Mouse (Mus musculus) forebrain, embryonic 12.5 days (tissue): ENCODE measurements at regions not wholly inside any gene's neighbourhood (a gene's known extent, or its start where the extent isn't known, plus 50 kb on each side); places are given as distances from the start of the nearest gene placed in this dataset.

ENCODE experiments used
- ATAC-seq: fragments of 200-750 bp; cut with Nextera tagmentation; 2 replicates; pipeline ENCODE4 v1.8.0; 2017; ENCODE audit warnings: moderate TSS enrichment; ENCODE audit not compliant: low FRiP score
- H3K27ac ChIP-seq: fragments of 300-500 bp; sonication (generic); 2 replicates; pipeline ENCODE4 v1.5.1; 2016; ENCODE audit warnings: mild to moderate bottlenecking
- H3K27me3 ChIP-seq: fragments of 300-500 bp; sonication (generic); 2 replicates; pipeline ENCODE4 v1.6.1; 2016; ENCODE audit warnings: mild to moderate bottlenecking
- H3K36me3 ChIP-seq: fragments of 300-500 bp; sonication (generic); replicated peaks from 2 replicates; pipeline ENCODE4 v1.6.1; 2016; ENCODE audit warnings: mild to moderate bottlenecking
- H3K4me1 ChIP-seq: fragments of 300-500 bp; sonication (generic); 2 replicates; pipeline ENCODE4 v1.6.1; 2016
- H3K4me2 ChIP-seq: fragments of 300-500 bp; sonication (generic); 2 replicates; pipeline ENCODE4 v1.6.1; 2016; ENCODE audit warnings: mild to moderate bottlenecking, moderate library complexity
- H3K4me3 ChIP-seq: fragments of 300-500 bp; sonication (generic); replicated peaks from 2 replicates; pipeline ENCODE4 v1.5.1; 2016; ENCODE audit warnings: mild to moderate bottlenecking
- H3K9ac ChIP-seq: fragments of 300-500 bp; sonication (generic); 2 replicates; pipeline ENCODE4 v1.6.1; 2016; ENCODE audit warnings: mild to moderate bottlenecking
- H3K9me3 ChIP-seq: fragments of 300-500 bp; sonication (generic); 2 replicates; pipeline ENCODE4 v1.6.1; 2016
- WGBS: fragments of 180-500 bp; shearing (Covaris S2); methylation state at CpG from one replicate; pipeline ENCODE4 v1.1.7; 2016; 5-methylcytosine and 5-hydroxymethylcytosine counted together

GRCm38 (mm10) chr11:92743191-92743590, 354.6 kb upstream of the Car10 start:
- Histone ChIP-seq H3K4me2 (no peak overlapping the region), H3K36me3 (no peaks in the 10 kb centered on the region), H3K9ac (no peak overlapping the region), H3K27ac (no peak overlapping the region), H3K27me3 (no peaks in the 10 kb centered on the region), H3K4me1 (0 out of 2 replicates have a peak, but pooled peaks cover 3% of the 10 kb centered on the region), H3K9me3 (no peaks in the 10 kb centered on the region), H3K4me3 (no peak overlapping the region)
- ATAC-seq: no peak
- WGBS: 47% methylated on average over 2 of the region's 2 CpGs

DNA sequence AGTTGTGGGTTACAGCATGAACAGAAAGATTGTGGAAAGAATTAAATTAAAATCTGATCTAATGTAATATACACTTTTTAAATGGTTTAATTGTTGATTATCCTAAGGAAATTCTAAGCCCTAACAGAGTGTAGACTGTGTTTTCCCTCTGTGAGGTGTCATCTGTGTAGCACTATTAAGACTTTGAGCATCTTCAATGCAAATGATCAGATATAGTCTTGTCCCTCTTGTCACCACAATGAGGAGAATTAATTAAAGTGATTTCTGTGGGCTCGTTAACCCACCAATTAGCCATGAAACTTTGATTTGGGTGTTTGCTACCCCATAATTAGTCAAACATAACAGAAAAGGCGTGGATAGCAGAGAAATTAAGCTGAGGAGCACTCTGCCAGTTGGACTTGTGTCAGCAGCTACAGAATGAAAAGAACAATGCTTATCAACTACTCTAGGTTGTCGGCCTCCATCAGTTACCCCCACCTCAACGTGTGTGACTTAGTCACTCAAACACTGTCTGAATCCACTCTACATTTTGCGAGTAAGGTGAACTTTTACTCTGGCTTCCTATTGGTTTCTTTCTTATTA, 339.4 kb upstream of the Car10 start:
- WGBS: 49% methylated on average over 5 of the region's 5 CpGs
- Histone ChIP-seq H3K9ac (no peak overlapping the region), H3K4me3 (no peak overlapping the region), H3K27ac (no peak overlapping the region), H3K4me2 (no peak overlapping the region), H3K4me1 (no peaks in the 10 kb centered on the region), H3K9me3 (no peaks in the 10 kb centered on the region), H3K36me3 (no peaks in the 10 kb centered on the region), H3K27me3 (no peaks in the 10 kb centered on the region)
- ATAC-seq: peak; percentile 68; the same call in 1 of the 2 replicates

DNA sequence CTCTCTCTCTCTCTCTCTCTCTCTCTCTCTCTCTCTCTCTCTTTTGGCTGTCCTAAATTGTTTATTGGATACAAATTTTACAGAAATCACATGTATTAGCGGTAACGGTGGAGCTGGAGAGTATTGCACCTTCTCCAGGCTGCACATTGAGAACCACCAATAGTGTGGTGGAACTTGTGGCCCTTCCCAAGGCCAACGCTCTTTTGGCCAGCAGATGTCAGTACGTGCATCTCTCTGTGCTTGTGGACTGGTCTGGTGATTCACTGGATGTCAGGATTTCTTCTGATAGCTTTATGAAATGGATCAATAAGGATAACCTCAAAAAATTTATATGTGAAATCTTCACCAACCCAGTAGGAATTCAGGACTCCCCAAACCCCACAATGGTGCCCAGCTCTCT, 327.9 kb upstream of the Car10 start:
- H3K4me2 ChIP-seq: no peak overlapping the region
- H3K27me3 ChIP-seq: no peaks in the 10 kb centered on the region
- WGBS: 90% methylated on average over 4 of the region's 4 CpGs
- H3K9ac ChIP-seq: no peak overlapping the region
- H3K9me3 ChIP-seq: no peaks in the 10 kb centered on the region
- ATAC-seq: no peak
- H3K4me1 ChIP-seq: no peaks in the 10 kb centered on the region; the same call in 1 of the 2 replicates
- H3K4me3 ChIP-seq: no peak overlapping the region
- H3K36me3 ChIP-seq: no peaks in the 10 kb centered on the region
- H3K27ac ChIP-seq: no peak overlapping the region

- ATAC-seq: no peak
- Histone ChIP-seq H3K27ac (no peak overlapping the region), H3K27me3 (no peaks in the 10 kb centered on the region), H3K4me1 (no peaks in the 10 kb centered on the region; the same call in 1 of the 2 replicates), H3K9me3 (no peaks in the 10 kb centered on the region), H3K36me3 (no peaks in the 10 kb centered on the region), H3K9ac (no peak overlapping the region), H3K4me3 (no peak overlapping the region), H3K4me2 (no peak overlapping the region)
- WGBS: 71% methylated on average over 9 of the region's 9 CpGs
These were observed 324.8 kb upstream of the Car10 start for GRCm38 (mm10) chr11:92772916-92773569.

GRCm38 (mm10) chr11:92773570-92773929, 324.3 kb upstream of the Car10 start:
- no peak for ATAC-seq
- Histone ChIP-seq H3K27me3 (no peaks in the 10 kb centered on the region), H3K27ac (no peak overlapping the region), H3K4me2 (no peak overlapping the region), H3K4me1 (no peaks in the 10 kb centered on the region; the same call in 1 of the 2 replicates), H3K36me3 (no peaks in the 10 kb centered on the region), H3K4me3 (no peak overlapping the region), H3K9me3 (no peaks in the 10 kb centered on the region), H3K9ac (no peak overlapping the region)
- 81% methylated on average over 4 of the region's 4 CpGs for WGBS

GRCm38 (mm10) chr11:92774780-92775179, 323.0 kb upstream of the Car10 start:
- Histone ChIP-seq H3K9ac (no peak overlapping the region), H3K36me3 (no peaks in the 10 kb centered on the region), H3K4me1 (no peaks in the 10 kb centered on the region; the same call in 1 of the 2 replicates), H3K4me2 (no peak overlapping the region), H3K27ac (no peak overlapping the region), H3K4me3 (no peak overlapping the region), H3K9me3 (no peaks in the 10 kb centered on the region), H3K27me3 (no peaks in the 10 kb centered on the region)
- 15% methylated on average over 3 of the region's 3 CpGs for WGBS
- ATAC-seq: no peak

DNA sequence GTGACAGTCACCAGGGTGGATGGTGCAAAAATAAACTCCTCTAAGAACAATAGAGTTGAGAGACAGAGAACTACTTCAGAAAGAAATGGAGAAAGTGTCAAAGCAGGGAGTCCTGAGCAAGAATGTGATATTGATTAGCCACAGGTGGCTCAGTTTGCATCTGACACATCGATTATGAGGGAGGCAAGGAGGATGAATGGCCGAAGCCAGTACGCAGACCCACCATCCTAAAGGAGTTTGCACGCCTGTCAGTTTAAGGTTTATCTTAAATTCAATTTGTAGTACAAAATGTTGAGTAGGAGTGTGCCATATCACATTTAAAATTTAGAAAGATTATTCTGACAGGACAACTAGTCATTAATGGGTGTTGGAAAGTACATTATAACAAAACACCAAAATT, 298.6 kb upstream of the Car10 start:
- Histone ChIP-seq H3K27ac (no peak overlapping the region), H3K9ac (no peak overlapping the region), H3K27me3 (no peaks in the 10 kb centered on the region), H3K4me1 (no peaks in the 10 kb centered on the region; the same call in 1 of the 2 replicates), H3K4me3 (no peak overlapping the region), H3K9me3 (no peaks in the 10 kb centered on the region), H3K36me3 (no peaks in the 10 kb centered on the region), H3K4me2 (no peak overlapping the region)
- no peak for ATAC-seq
- 87% methylated on average over 4 of the region's 4 CpGs for WGBS
